Mouse (Mus musculus) hindbrain, postnatal 0 days (tissue): Measurements from ENCODE around the gene Klf13. TPM values are rescaled to one million over a fixed set of nuclear protein-coding genes. Genes with fewer than 3 reads are reported as not detected.
A peak's percentile ranks its signal among the peaks of the same experiment; 100 is the strongest.

Experiments
- ATAC-seq: fragments of 200-750 bp; cut with Nextera tagmentation; 2 replicates; pipeline ENCODE4 v1.8.0; 2017; ENCODE audit warnings: mild to moderate bottlenecking, moderate TSS enrichment, moderate library complexity
- DNase-seq: peaks from one replicate; pipeline ENCODE4 v3.0.0-alpha.2; 2015; ENCODE audit warnings: low spot score
- H3K27ac ChIP-seq: fragments of 300-500 bp; sonication (generic); 2 replicates; pipeline ENCODE4 v1.5.1; 2014; ENCODE audit warnings: mild to moderate bottlenecking
- H3K27me3 ChIP-seq: fragments of 300-500 bp; sonication (generic); 2 replicates; pipeline ENCODE4 v1.6.1; 2014; ENCODE audit warnings: low read length, mixed read lengths; ENCODE audit not compliant: insufficient read depth
- H3K36me3 ChIP-seq: fragments of 300-500 bp; sonication (generic); 2 replicates; pipeline ENCODE4 v1.6.1; 2014; ENCODE audit warnings: low read length, mixed read lengths; ENCODE audit not compliant: insufficient read depth
- H3K4me1 ChIP-seq: fragments of 300-500 bp; sonication (generic); 2 replicates; pipeline ENCODE4 v1.6.1; 2014; ENCODE audit warnings: antibody characterized with exemption, low read length, mixed read lengths; ENCODE audit not compliant: insufficient read depth
- H3K4me2 ChIP-seq: fragments of 300-500 bp; sonication (generic); 2 replicates; pipeline ENCODE4 v1.6.1; 2014; ENCODE audit warnings: low read depth, mild to moderate bottlenecking, low read length, moderate library complexity, mixed read lengths
- H3K4me3 ChIP-seq: fragments of 300-500 bp; sonication (generic); 2 replicates; pipeline ENCODE4 v1.5.1; 2014; ENCODE audit warnings: low read length
- H3K9ac ChIP-seq: fragments of 300-500 bp; sonication (generic); replicated peaks from 2 replicates; pipeline ENCODE4 v1.6.1; 2014; ENCODE audit warnings: mild to moderate bottlenecking, low read length, moderate library complexity, mixed read lengths
- H3K9me3 ChIP-seq: fragments of 300-500 bp; sonication (generic); 2 replicates; pipeline ENCODE4 v1.6.1; 2016; ENCODE audit warnings: low read length, mixed read lengths
- CTCF ChIP-seq: IDR thresholded peaks from 2 replicates; pipeline ENCODE4 v1.5.1; 2016; ENCODE audit warnings: antibody characterized with exemption, control low read depth, low read depth
- WGBS: fragments of 180-500 bp; shearing (Covaris S2); extraction: QIAGEN DNeasy Blood & Tissue Kit; methylation state at CpG from one replicate; pipeline ENCODE4 v1.1.7; 2014; 5-methylcytosine and 5-hydroxymethylcytosine counted together
- polyA plus RNA-seq: library from polyadenylated mRNA; unstranded; fragments of >200 nt; fragmentation: Nextera tagmentation; extraction: Ambion mirVana; gene quantifications from 2 replicates; pipeline ENCODE4 v1.2.1, GENCODE M21; 2015
- total RNA-seq: library from RNA; depleted of rRNA; stranded (reverse); fragments of >200 nt; gene quantifications from 2 replicates; pipeline ENCODE4 v1.2.3, GENCODE M21; 2014

Gene Klf13
- total and polyA plus RNA-seq, 2 experiments from 2014 or later, result 26.9 to 34.0 TPM

GRCm38 (mm10) chr7:63865911-63866310 is 72.8 kb downstream of the Klf13 start:
- DNase-seq (no peak), ATAC-seq (no peak)
- Histone ChIP-seq H3K4me2 (no peak overlapping the region), H3K36me3 (no peaks in the 10 kb centered on the region), H3K9ac (no peak overlapping the region), H3K27me3 (no peaks in the 10 kb centered on the region), H3K4me3 (no peak overlapping the region), H3K4me1 (no peaks in the 10 kb centered on the region), H3K27ac (no peak overlapping the region), H3K9me3 (no peaks in the 10 kb centered on the region)
- TF ChIP-seq CTCF, result no peak
- 95% methylated on average over 4 of the region's 4 CpGs for WGBS

GRCm38 (mm10) chr7:63863046-63863445 is 75.7 kb downstream of the Klf13 start:
- H3K27me3 ChIP-seq, result no peaks in the 10 kb centered on the region
- no peak overlapping the region for H3K27ac ChIP-seq
- 87% methylated on average over 1 of the region's 1 CpGs for WGBS
- no peak overlapping the region for H3K4me3 ChIP-seq
- no peaks in the 10 kb centered on the region for H3K9me3 ChIP-seq
- H3K36me3 ChIP-seq, result no peaks in the 10 kb centered on the region
- no peak overlapping the region for H3K9ac ChIP-seq
- no peak overlapping the region for H3K4me2 ChIP-seq
- no peak for TF ChIP-seq CTCF
- DNase-seq (no peak), ATAC-seq (no peak)
- H3K4me1 ChIP-seq, result peaks cover 4% of the 10 kb centered on the region; the same call in 1 of the 2 replicates

GRCm38 (mm10) chr7:63861123-63861522 is 77.6 kb downstream of the Klf13 start:
- no peak overlapping the region for H3K27ac ChIP-seq
- H3K36me3 ChIP-seq, result no peaks in the 10 kb centered on the region
- no peak for DNase-seq
- no peak overlapping the region for H3K4me2 ChIP-seq
- 92% methylated on average over 6 of the region's 6 CpGs for WGBS
- no peak for ATAC-seq
- H3K9ac ChIP-seq, result no peak overlapping the region
- no peak overlapping the region for H3K4me3 ChIP-seq
- H3K4me1 ChIP-seq, result peaks cover 4% of the 10 kb centered on the region; the same call in 1 of the 2 replicates
- no peaks in the 10 kb centered on the region for H3K9me3 ChIP-seq
- no peaks in the 10 kb centered on the region for H3K27me3 ChIP-seq
- no peak for TF ChIP-seq CTCF

- H3K36me3 ChIP-seq, result no peaks in the 10 kb centered on the region
- WGBS, result 13% methylated on average over 22 of the region's 22 CpGs
- no peaks in the 10 kb centered on the region for H3K9me3 ChIP-seq
- peak overlapping the region; percentile 33; the same call in 1 of the 2 replicates for H3K9ac ChIP-seq
- H3K27me3 ChIP-seq, result no peaks in the 10 kb centered on the region
- peaks cover 4% of the 10 kb centered on the region; the same call in 1 of the 2 replicates for H3K4me1 ChIP-seq
- no peak overlapping the region for H3K27ac ChIP-seq
- H3K4me2 ChIP-seq, result peak overlapping the region; percentile 58
- DNase-seq (peak; percentile 78), ATAC-seq (peak; percentile 87)
- H3K4me3 ChIP-seq, result peak overlapping the region; percentile 29
- TF ChIP-seq CTCF, result no peak
Measured at GRCm38 (mm10) chr7:63858571-63859152, 80.1 kb downstream of the Klf13 start.

GRCm38 (mm10) chr7:63857771-63858417 is 80.8 kb downstream of the Klf13 start:
- no peak for TF ChIP-seq CTCF
- Histone ChIP-seq H3K27ac (no peak overlapping the region), H3K27me3 (no peaks in the 10 kb centered on the region), H3K9ac (0 out of 2 replicates have a peak overlapping the region, but pooled peaks have one; percentile 33), H3K4me1 (peaks cover 4% of the 10 kb centered on the region; the same call in 1 of the 2 replicates), H3K36me3 (no peaks in the 10 kb centered on the region), H3K4me3 (peak overlapping the region; percentile 29; the same call in 1 of the 2 replicates), H3K9me3 (no peaks in the 10 kb centered on the region), H3K4me2 (peak overlapping the region; percentile 58; the same call in 1 of the 2 replicates)
- WGBS, result 87% methylated on average over 17 of the region's 17 CpGs
- DNase-seq, result no peak
- ATAC-seq, result no peak

GRCm38 (mm10) chr7:63855283-63855682 is 83.4 kb downstream of the Klf13 start:
- WGBS, result 82% methylated on average over 4 of the region's 4 CpGs
- no peaks in the 10 kb centered on the region for H3K36me3 ChIP-seq

More at GRCm38 (mm10) chr7:63855283-63855682, 83.4 kb downstream of the Klf13 start:
- peak; percentile 65 for TF ChIP-seq CTCF
- Histone ChIP-seq H3K9ac (no peak overlapping the region), H3K4me1 (peaks cover 4% of the 10 kb centered on the region; the same call in 1 of the 2 replicates), H3K9me3 (no peaks in the 10 kb centered on the region), H3K4me3 (no peak overlapping the region), H3K4me2 (no peak overlapping the region), H3K27ac (no peak overlapping the region), H3K27me3 (no peaks in the 10 kb centered on the region)
- DNase-seq, result peak; percentile 27
- no peak for ATAC-seq
